Mouse (Mus musculus): ENCODE data around the gene Btd. TPM values are rescaled to one million over a fixed set of nuclear protein-coding genes. Genes with fewer than 3 reads are reported as not detected.

Btd gene
- polyA plus RNA-seq, 1 experiment from 2014 or later: 11.4 TPM

GRCm38 (mm10) chr14:31681931-31682555 is 41.2 kb downstream of the Btd start:
- ATAC-seq (replicated peaks; ENCODE audit: low FRiP score) (no peak), DNase-seq (ENCODE audit: low spot score) (no peak)
- 54% methylated on average over 5 of the region's 5 CpGs for WGBS
- no peak overlapping the region for H3K4me2 ChIP-seq
- no peak overlapping the region for H3K27ac ChIP-seq (ENCODE audit: low read depth, low read length)
- H3K9me3 ChIP-seq (ENCODE audit: control insufficient read depth, low read length): no peaks in the 10 kb centered on the region
- H3K27me3 ChIP-seq (replicated peaks; ENCODE audit: control insufficient read depth, insufficient read depth, low read length): no peaks in the 10 kb centered on the region
- H3K4me1 ChIP-seq (replicated peaks; ENCODE audit: control insufficient read depth, insufficient read depth, low read length): peaks cover 7% of the 10 kb centered on the region; the same call in 1 of the 2 replicates
- H3K36me3 ChIP-seq (ENCODE audit: control insufficient read depth, insufficient read depth, low read length): no peaks in the 10 kb centered on the region
- no peak overlapping the region for H3K9ac ChIP-seq (ENCODE audit: low read depth, low read length)
- H3K4me3 ChIP-seq (ENCODE audit: low read depth, low read length): no peak overlapping the region

DNA sequence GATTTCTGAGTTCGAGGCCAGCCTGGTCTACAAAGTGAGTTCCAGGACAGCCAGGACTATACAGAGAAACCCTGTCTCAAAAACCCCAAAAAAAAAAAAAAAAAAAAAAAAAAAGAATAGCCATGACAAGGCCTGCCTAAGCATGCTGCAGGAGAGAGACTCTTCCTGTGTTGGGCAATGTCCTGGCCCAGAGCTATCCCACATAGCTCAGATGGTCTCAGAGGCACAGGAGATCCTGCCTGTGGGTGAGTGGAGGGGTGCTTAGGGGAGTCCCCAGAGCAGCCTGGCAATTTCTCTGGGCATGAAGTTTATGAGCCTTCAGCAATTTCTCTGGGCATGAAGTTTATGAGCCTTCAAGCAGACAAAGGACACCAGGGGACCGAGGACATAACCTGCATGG is 42.8 kb downstream of the Btd start:
- Histone ChIP-seq H3K4me3 (ENCODE audit: low read depth, low read length) (no peak overlapping the region), H3K9ac (ENCODE audit: low read depth, low read length) (no peak overlapping the region), H3K4me2 (no peak overlapping the region), H3K4me1 (replicated peaks; ENCODE audit: control insufficient read depth, insufficient read depth, low read length) (peaks cover 7% of the 10 kb centered on the region; the same call in 1 of the 2 replicates), H3K9me3 (ENCODE audit: control insufficient read depth, low read length) (no peaks in the 10 kb centered on the region), H3K27me3 (replicated peaks; ENCODE audit: control insufficient read depth, insufficient read depth, low read length) (no peaks in the 10 kb centered on the region), H3K36me3 (ENCODE audit: control insufficient read depth, insufficient read depth, low read length) (no peaks in the 10 kb centered on the region), H3K27ac (ENCODE audit: low read depth, low read length) (no peak overlapping the region)
- DNase-seq (ENCODE audit: low spot score) (no peak), ATAC-seq (replicated peaks; ENCODE audit: low FRiP score) (no peak)
- WGBS: 84% methylated on average over 2 of the region's 2 CpGs

- 45% methylated on average over 7 of the region's 7 CpGs for WGBS
- Histone ChIP-seq H3K27me3 (replicated peaks; ENCODE audit: control insufficient read depth, insufficient read depth, low read length) (no peaks in the 10 kb centered on the region), H3K9ac (ENCODE audit: low read depth, low read length) (no peak overlapping the region), H3K27ac (ENCODE audit: low read depth, low read length) (no peak overlapping the region; the same call in 1 of the 2 replicates), H3K9me3 (ENCODE audit: control insufficient read depth, low read length) (no peaks in the 10 kb centered on the region), H3K4me1 (replicated peaks; ENCODE audit: control insufficient read depth, insufficient read depth, low read length) (peaks cover 7% of the 10 kb centered on the region; the same call in 1 of the 2 replicates), H3K36me3 (ENCODE audit: control insufficient read depth, insufficient read depth, low read length) (no peaks in the 10 kb centered on the region), H3K4me2 (no peak overlapping the region), H3K4me3 (ENCODE audit: low read depth, low read length) (no peak overlapping the region)
- no peak for ATAC-seq (replicated peaks; ENCODE audit: low FRiP score)
- DNase-seq (ENCODE audit: low spot score): no peak
Measured at GRCm38 (mm10) chr14:31684343-31685040, 43.7 kb downstream of the Btd start.

GRCm38 (mm10) chr14:31685680-31686079 is 44.9 kb downstream of the Btd start:
- no peaks in the 10 kb centered on the region for H3K36me3 ChIP-seq (ENCODE audit: control insufficient read depth, insufficient read depth, low read length)
- H3K9ac ChIP-seq (ENCODE audit: low read depth, low read length): no peak overlapping the region; the same call in 1 of the 2 replicates
- H3K27ac ChIP-seq (ENCODE audit: low read depth, low read length): peak overlapping the region; percentile 29; the same call in 1 of the 2 replicates
- H3K4me1 ChIP-seq (replicated peaks; ENCODE audit: control insufficient read depth, insufficient read depth, low read length): peaks cover 7% of the 10 kb centered on the region; the same call in 1 of the 2 replicates
- H3K9me3 ChIP-seq (ENCODE audit: control insufficient read depth, low read length): no peaks in the 10 kb centered on the region
- no peaks in the 10 kb centered on the region for H3K27me3 ChIP-seq (replicated peaks; ENCODE audit: control insufficient read depth, insufficient read depth, low read length)
- ATAC-seq (replicated peaks; ENCODE audit: low FRiP score): no peak
- no peak overlapping the region for H3K4me3 ChIP-seq (ENCODE audit: low read depth, low read length)
- H3K4me2 ChIP-seq: peak overlapping the region; percentile 34
- 52% methylated on average over 10 of the region's 10 CpGs for WGBS
- DNase-seq (ENCODE audit: low spot score): no peak

GRCm38 (mm10) chr14:31686231-31686630 is 45.4 kb downstream of the Btd start:
- Histone ChIP-seq H3K27me3 (replicated peaks; ENCODE audit: control insufficient read depth, insufficient read depth, low read length) (no peaks in the 10 kb centered on the region), H3K4me2 (no peak overlapping the region), H3K4me1 (replicated peaks; ENCODE audit: control insufficient read depth, insufficient read depth, low read length) (peaks cover 7% of the 10 kb centered on the region; the same call in 1 of the 2 replicates), H3K9ac (ENCODE audit: low read depth, low read length) (no peak overlapping the region), H3K9me3 (ENCODE audit: control insufficient read depth, low read length) (no peaks in the 10 kb centered on the region), H3K4me3 (ENCODE audit: low read depth, low read length) (no peak overlapping the region), H3K27ac (ENCODE audit: low read depth, low read length) (no peak overlapping the region), H3K36me3 (ENCODE audit: control insufficient read depth, insufficient read depth, low read length) (no peaks in the 10 kb centered on the region)
- DNase-seq (ENCODE audit: low spot score): no peak
- no peak for ATAC-seq (replicated peaks; ENCODE audit: low FRiP score)
- WGBS: 78% methylated on average over 1 of the region's 1 CpGs

GRCm38 (mm10) chr14:31692536-31692935 is 51.7 kb downstream of the Btd start:
- 84% methylated on average over 6 of the region's 6 CpGs for whole genome bisulfite sequencing

DNA sequence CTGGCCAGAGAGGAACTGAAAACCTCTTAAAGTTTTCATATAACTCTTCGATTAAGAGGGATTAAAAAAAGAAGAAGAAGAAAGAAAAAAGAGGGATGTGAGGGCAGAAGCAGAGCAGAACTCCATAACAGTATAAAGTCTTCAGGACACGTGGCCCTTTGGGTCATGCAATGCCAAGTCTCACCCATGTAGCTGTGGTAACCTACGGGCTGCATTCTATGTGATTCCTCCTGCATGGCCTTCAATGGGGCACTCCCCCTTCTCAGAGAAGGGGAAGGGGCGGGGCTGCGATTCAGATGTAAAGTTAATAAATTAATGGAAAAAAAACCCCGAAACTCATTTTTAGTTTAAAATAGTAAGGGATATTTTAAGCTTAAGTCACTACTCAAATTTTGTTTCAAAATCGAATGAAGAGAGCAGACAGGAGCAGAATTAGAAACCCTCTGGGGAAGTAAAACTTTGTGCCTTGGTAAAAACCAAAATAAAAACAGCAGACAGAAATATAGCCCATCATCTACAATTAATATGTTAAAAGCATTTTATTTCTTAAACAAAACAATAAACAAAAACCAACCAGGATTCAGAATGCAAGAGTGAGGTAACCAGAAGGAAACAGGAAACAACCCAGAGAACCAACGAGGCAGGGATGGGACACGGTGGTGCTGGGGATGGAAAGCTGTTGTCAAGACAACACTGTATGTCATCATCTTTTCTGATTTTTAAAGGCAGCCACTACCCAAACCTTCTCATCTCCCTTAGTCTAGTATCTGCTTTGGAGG is 55.6 kb downstream of the Btd start:
- H3K9me3 ChIP-seq (ENCODE audit: control insufficient read depth, low read length): no peaks in the 10 kb centered on the region
- no peak overlapping the region for H3K9ac ChIP-seq (ENCODE audit: low read depth, low read length)
- WGBS: 78% methylated on average over 9 of the region's 9 CpGs
- H3K27ac ChIP-seq (ENCODE audit: low read depth, low read length): no peak overlapping the region
- H3K4me1 ChIP-seq (replicated peaks; ENCODE audit: control insufficient read depth, insufficient read depth, low read length): no peaks in the 10 kb centered on the region
- H3K27me3 ChIP-seq (replicated peaks; ENCODE audit: control insufficient read depth, insufficient read depth, low read length): no peaks in the 10 kb centered on the region
- ATAC-seq (replicated peaks; ENCODE audit: low FRiP score): no peak
- H3K4me3 ChIP-seq (ENCODE audit: low read depth, low read length): no peak overlapping the region
- H3K36me3 ChIP-seq (ENCODE audit: control insufficient read depth, insufficient read depth, low read length): peaks cover 4% of the 10 kb centered on the region; the same call in 1 of the 2 replicates
- DNase-seq (ENCODE audit: low spot score): no peak
- no peak overlapping the region for H3K4me2 ChIP-seq

More at GRCm38 (mm10) chr14:31692536-31692935, 51.7 kb downstream of the Btd start:
- Histone ChIP-seq H3K27me3 (replicated peaks; ENCODE audit: control insufficient read depth, insufficient read depth, low read length) (no peaks in the 10 kb centered on the region), H3K4me1 (replicated peaks; ENCODE audit: control insufficient read depth, insufficient read depth, low read length) (no peaks in the 10 kb centered on the region), H3K4me2 (no peak overlapping the region), H3K9ac (ENCODE audit: low read depth, low read length) (no peak overlapping the region), H3K36me3 (ENCODE audit: control insufficient read depth, insufficient read depth, low read length) (0 out of 2 replicates have a peak, but pooled peaks cover 4% of the 10 kb centered on the region), H3K27ac (ENCODE audit: low read depth, low read length) (no peak overlapping the region), H3K9me3 (ENCODE audit: control insufficient read depth, low read length) (no peaks in the 10 kb centered on the region), H3K4me3 (ENCODE audit: low read depth, low read length) (no peak overlapping the region)
- no peak for DNase-seq (ENCODE audit: low spot score)
- ATAC-seq (replicated peaks; ENCODE audit: low FRiP score): no peak

DNA sequence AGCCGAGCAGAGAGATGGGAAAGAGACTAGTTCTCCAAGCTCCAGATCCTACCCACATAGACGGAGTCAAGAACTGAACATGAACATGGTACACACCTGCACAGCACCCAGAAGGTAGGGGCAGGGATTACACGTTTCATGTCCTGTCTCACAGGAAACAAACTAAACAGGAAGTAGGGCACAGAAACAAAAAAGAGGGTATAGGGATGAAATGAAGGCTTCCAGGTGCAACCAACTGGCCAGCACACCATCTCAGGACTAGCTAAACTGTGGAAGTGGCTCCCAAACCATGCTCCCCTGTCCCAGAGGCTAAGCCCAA is 56.1 kb downstream of the Btd start:
- ATAC-seq (replicated peaks; ENCODE audit: low FRiP score): no peak
- Histone ChIP-seq H3K27me3 (replicated peaks; ENCODE audit: control insufficient read depth, insufficient read depth, low read length) (no peaks in the 10 kb centered on the region), H3K36me3 (ENCODE audit: control insufficient read depth, insufficient read depth, low read length) (peaks cover 4% of the 10 kb centered on the region; the same call in 1 of the 2 replicates), H3K27ac (ENCODE audit: low read depth, low read length) (no peak overlapping the region), H3K4me2 (no peak overlapping the region), H3K4me1 (replicated peaks; ENCODE audit: control insufficient read depth, insufficient read depth, low read length) (no peaks in the 10 kb centered on the region), H3K9me3 (ENCODE audit: control insufficient read depth, low read length) (no peaks in the 10 kb centered on the region), H3K4me3 (ENCODE audit: low read depth, low read length) (no peak overlapping the region), H3K9ac (ENCODE audit: low read depth, low read length) (no peak overlapping the region)
- 80% methylated on average over 3 of the region's 3 CpGs for WGBS
- DNase-seq (ENCODE audit: low spot score): no peak
